16 mouse cellular contexts compared by ENCODE assay signal in the genomic region with DNA sequence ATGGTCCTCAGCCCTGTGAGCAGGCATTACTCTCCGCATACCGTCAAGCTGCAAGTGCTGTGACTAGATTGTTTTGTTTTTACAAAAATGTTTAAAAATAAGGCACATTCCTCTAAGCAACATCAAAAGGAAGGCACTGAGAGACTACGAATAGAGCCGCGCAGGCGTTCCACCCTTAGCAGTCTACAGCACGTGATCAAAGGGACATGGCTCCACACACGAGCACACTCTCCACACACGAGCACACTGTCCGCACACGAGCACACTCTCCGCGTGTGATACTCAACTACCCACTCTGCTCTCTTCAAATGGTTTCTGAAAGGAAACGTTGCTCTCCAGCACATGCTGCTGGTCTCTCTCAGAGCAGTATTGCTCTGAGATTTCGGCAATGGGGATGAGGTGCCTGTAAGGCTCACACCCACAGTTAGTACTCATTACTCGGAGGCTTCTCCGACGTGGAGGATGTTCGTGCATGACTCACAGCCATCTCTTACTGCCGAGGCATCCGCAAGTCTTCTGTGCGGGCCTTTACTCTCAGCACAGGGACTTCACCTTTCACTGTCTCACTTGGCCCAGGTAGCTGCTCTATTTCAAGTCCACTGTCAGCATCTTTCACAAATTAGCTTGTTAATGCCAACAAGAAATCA. TPM values are rescaled to one million over a fixed set of nuclear protein-coding genes. Genes with fewer than 3 reads are reported as not detected.
DNase-seq lines count a peak whose midpoint lies in the region; ATAC-seq and TF ChIP-seq lines count a peak whose summit lies in the region.
"Had no signal": no experiment of that assay in that cellular context is flagged by ENCODE, and none has a peak within 500 bp of the region (broad histone marks: within the 10 kb centered on the region; RNA-seq: fewer than 3 reads in every experiment).

No protein-coding gene starts in this region.

- DNase-seq in embryonic facial prominence, embryonic 10.5 days (ENCODE audit: low spot score) = no peak
- no peak for DNase-seq in layer of hippocampus, adult 2 months (ENCODE audit: low spot score in 2 of 2)
- no peak for DNase-seq in layer of hippocampus, adult 8-10 months (ENCODE audit: low spot score in 2 of 2)
- peak; percentile 38 to 41 for DNase-seq in left cerebral cortex, postnatal 36 days (ENCODE audit: low spot score in 2 of 2)
- DNase-seq in adrenal gland, adult 18-20 months (ENCODE audit: low spot score in 2 of 2) = no peak
- DNase-seq: liver, embryonic 13.5 days; thymus, postnatal 36 days had no signal

- WGBS in embryonic facial prominence, embryonic 12.5 days = 90% methylated on average over 22 of the region's 22 CpGs
- 94% methylated on average over 22 of the region's 22 CpGs for WGBS in embryonic facial prominence, embryonic 10.5 days

- peaks cover 87% of the 10 kb centered on the region for H3K36me3 ChIP-seq in embryonic facial prominence, embryonic 12.5 days
- peaks cover 98% of the 10 kb centered on the region for H3K36me3 ChIP-seq in embryonic facial prominence, embryonic 10.5 days (replicated peaks)
- H3K36me3 ChIP-seq in E14TG2a.4 (ENCODE audit: insufficient read depth, low read length) = peaks cover 58% of the 10 kb centered on the region

- H3K27ac ChIP-seq in embryonic facial prominence, embryonic 12.5 days = 0 out of 2 replicates have a peak overlapping the region, but pooled peaks have one; percentile 30
- H3K27ac ChIP-seq in embryonic facial prominence, embryonic 10.5 days (replicated peaks) = no peak overlapping the region
- H3K27ac ChIP-seq in layer of hippocampus, adult 2 months = peak overlapping the region; percentile 60
- H3K27ac ChIP-seq: heart, adult 2 months; kidney, embryonic 15.5 days; limb, embryonic 10.5 days; liver, embryonic 13.5 days; midbrain, embryonic 10.5 days; stomach, postnatal 0 days had no signal

- no peak for TF ChIP-seq CTCF in layer of hippocampus, adult 2 months (conservative IDR thresholded peaks at IDR 0.05)
- TF ChIP-seq CTCF in E14TG2a.4 (conservative IDR thresholded peaks at IDR 0.05; ENCODE audit: low read length) = no peak

- no peaks in the 10 kb centered on the region for H3K4me1 ChIP-seq in embryonic facial prominence, embryonic 12.5 days
- H3K4me1 ChIP-seq in embryonic facial prominence, embryonic 10.5 days = no peaks in the 10 kb centered on the region
- H3K4me1 ChIP-seq in E14TG2a.4 (replicated peaks; ENCODE audit: low read depth, low read length) = peaks cover 67% of the 10 kb centered on the region
- H3K4me1 ChIP-seq: kidney, embryonic 15.5 days; limb, embryonic 10.5 days; midbrain, embryonic 10.5 days had no signal

- no peaks in the 10 kb centered on the region for H3K9me3 ChIP-seq in embryonic facial prominence, embryonic 12.5 days
- peaks cover 6% of the 10 kb centered on the region; the same call in 1 of the 2 replicates for H3K9me3 ChIP-seq in embryonic facial prominence, embryonic 10.5 days
- no peaks in the 10 kb centered on the region for H3K9me3 ChIP-seq in E14TG2a.4 (ENCODE audit: low read length)
- H3K9me3 ChIP-seq: limb, embryonic 10.5 days; liver, embryonic 13.5 days had no signal

- no peaks in the 10 kb centered on the region for H3K27me3 ChIP-seq in embryonic facial prominence, embryonic 12.5 days
- no peaks in the 10 kb centered on the region for H3K27me3 ChIP-seq in embryonic facial prominence, embryonic 10.5 days (replicated peaks; ENCODE audit: low read depth, poor library complexity, severe bottlenecking)
- no peaks in the 10 kb centered on the region for H3K27me3 ChIP-seq in E14TG2a.4 (ENCODE audit: insufficient read depth, low read length)
- H3K27me3 ChIP-seq: CH12.LX; kidney, embryonic 15.5 days; liver, embryonic 13.5 days had no signal

- no peak overlapping the region for H3K4me3 ChIP-seq in embryonic facial prominence, embryonic 12.5 days
- H3K4me3 ChIP-seq in embryonic facial prominence, embryonic 10.5 days = no peak overlapping the region
- H3K4me3 ChIP-seq in layer of hippocampus, adult 2 months = no peak overlapping the region
- 0 out of 2 replicates have a peak overlapping the region, but pooled peaks have one; percentile 15 for H3K4me3 ChIP-seq in E14TG2a.4 (replicated peaks; ENCODE audit: low read length)
- H3K4me3 ChIP-seq: heart, adult 2 months; kidney, embryonic 15.5 days; limb, embryonic 10.5 days; liver, embryonic 13.5 days; midbrain, embryonic 10.5 days had no signal

- no peak overlapping the region for H3K4me2 ChIP-seq in embryonic facial prominence, embryonic 12.5 days (replicated peaks)
- H3K4me2 ChIP-seq: kidney, embryonic 15.5 days; liver, embryonic 13.5 days had no signal

- H3K9ac ChIP-seq in embryonic facial prominence, embryonic 12.5 days = no peak overlapping the region
- H3K9ac ChIP-seq: kidney, embryonic 15.5 days; liver, embryonic 13.5 days had no signal

- intact Hi-C loops in left cerebral cortex, postnatal 36 days (cut with DNase I) = no loop called here

- ATAC-seq in embryonic facial prominence, embryonic 12.5 days (ENCODE audit: insufficient number of reproducible peaks, insufficient read depth, low FRiP score, low TSS enrichment) = no peak
- no peak for ATAC-seq in monocyte, adult 5-6 weeks (replicated peaks; ENCODE audit: insufficient number of reproducible peaks, low FRiP score, low TSS enrichment, poor library complexity, severe bottlenecking)

RNA-seq across cellular contexts. Expression of gene Wdfy3, which starts 37.0 kb away (rescaled TPM):
- polyA plus RNA-seq in embryonic facial prominence, embryonic 12.5 days (2016; fragmentation: Nextera tagmentation; extraction: Ambion mirVana) = 26.1 and 27.0 TPM in 2 replicates
- polyA plus RNA-seq in embryonic facial prominence, embryonic 10.5 days (2016; fragmentation: Nextera tagmentation; extraction: Ambion mirVana) = 17.0 and 17.2 TPM in 2 replicates
- total RNA-seq in layer of hippocampus, adult 2 months (2021) = 100 to 1,000 TPM; 119 to 123 TPM
- total RNA-seq in layer of hippocampus, adult 8-10 months (2022) = 100 to 1,000 TPM; 111 to 138 (median 122) TPM
- total RNA-seq in left cerebral cortex, postnatal 36 days (2021) = 100 to 1,000 TPM; 129 to 140 TPM
- total RNA-seq in monocyte, adult 5-6 weeks (2017) = 8.1 to 15.0 TPM (median 10.9 TPM) in 3 replicates
- total RNA-seq in adrenal gland, adult 18-20 months (2021) = 10 to 100 TPM; 36.6 to 38.6 TPM
- total RNA-seq: CH12.LX had no signal

Comparison
In these comparisons a context has a peak if more than half of its experiments do, and no peak if none do; other contexts are left out.
1. DNase-seq: peak in left cerebral cortex, postnatal 36 days (2 of 2); none in embryonic facial prominence, embryonic 10.5 days (single experiment), layer of hippocampus, adult 2 months (0 of 2), layer of hippocampus, adult 8-10 months (0 of 2) and adrenal gland, adult 18-20 months (0 of 2).